8 mouse cellular contexts compared by ENCODE assay signal in the genomic region with DNA sequence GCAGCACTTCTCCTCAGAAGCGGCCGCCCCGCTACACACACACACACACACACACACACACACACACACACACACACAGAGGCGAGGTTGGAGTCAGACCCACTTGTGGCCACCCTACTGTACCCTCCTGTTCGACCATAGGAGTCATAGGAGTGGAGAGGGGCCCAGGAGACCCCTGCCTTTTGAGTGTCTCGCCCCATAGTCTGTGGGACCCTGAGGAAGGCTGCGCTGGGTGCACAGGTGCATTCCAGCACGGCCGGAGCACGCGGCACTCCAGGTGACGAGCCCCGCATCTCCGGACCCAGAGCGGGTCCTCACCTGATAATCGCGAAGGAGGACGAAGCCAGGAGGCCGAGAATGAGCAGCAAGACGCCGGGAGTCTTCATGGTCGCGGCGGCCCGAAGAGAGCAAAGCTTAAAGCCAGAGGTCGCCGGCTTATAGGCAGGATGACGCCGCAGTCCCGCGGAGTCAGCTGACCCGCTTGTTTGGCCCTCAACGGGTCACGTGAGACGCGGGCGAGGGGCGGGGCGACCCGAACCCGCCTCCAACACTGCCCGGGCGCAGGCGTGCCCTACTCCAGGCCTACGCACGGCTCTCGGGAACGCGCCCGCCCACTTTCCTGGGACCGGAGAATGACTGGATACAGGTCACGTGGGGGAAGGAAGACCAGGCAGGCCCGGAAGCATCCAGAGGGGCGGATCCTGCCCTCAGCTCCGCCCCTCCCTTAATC. TPM values are rescaled to one million over a fixed set of nuclear protein-coding genes. Genes with fewer than 3 reads are reported as not detected.
DNase-seq lines count a peak whose midpoint lies in the region; ATAC-seq lines count a peak whose summit lies in the region.

A gene (minus strand): TSS at position 620 of the 730 bp plus-strand sequence.

- peak within 1 kb of the TSS; percentile 94 for H3K4me3 ChIP-seq in heart, embryonic 13.5 days
- peak within 1 kb of the TSS; percentile 81 for H3K4me3 ChIP-seq in liver, embryonic 12.5 days
- peak within 1 kb of the TSS; percentile 85 for H3K4me3 ChIP-seq in stomach, embryonic 15.5 days (replicated peaks)

- H3K27ac ChIP-seq in heart, embryonic 13.5 days (replicated peaks), result peak within 1 kb of the TSS; percentile 92
- peak within 1 kb of the TSS; percentile 93 for H3K27ac ChIP-seq in liver, embryonic 12.5 days
- H3K27ac ChIP-seq in stomach, embryonic 15.5 days, result peak within 1 kb of the TSS; percentile 74

- peaks cover 27% of the 10 kb centered on the region for H3K4me1 ChIP-seq in heart, embryonic 13.5 days
- peaks cover 73% of the 10 kb centered on the region for H3K4me1 ChIP-seq in liver, embryonic 12.5 days
- H3K4me1 ChIP-seq in stomach, embryonic 15.5 days, result peaks cover 17% of the 10 kb centered on the region

- no peaks in the 10 kb centered on the region for H3K9me3 ChIP-seq in heart, embryonic 13.5 days
- no peaks in the 10 kb centered on the region for H3K9me3 ChIP-seq in liver, embryonic 12.5 days (replicated peaks)
- H3K9me3 ChIP-seq in stomach, embryonic 15.5 days, result no peaks in the 10 kb centered on the region

- under 1% methylated on average over 52 of the region's 55 CpGs for WGBS in heart, embryonic 13.5 days
- under 1% methylated on average over 55 of the region's 55 CpGs for WGBS in liver, embryonic 12.5 days (ENCODE audit: insufficient replicate concordance)
- under 1% methylated on average over 52 of the region's 55 CpGs for WGBS in stomach, embryonic 15.5 days

- peak; percentile 79 for ATAC-seq in erythroid progenitor cell, adult 5-6 weeks (replicated peaks; ENCODE audit: low FRiP score, poor library complexity, severe bottlenecking)
- peak; percentile 94 for ATAC-seq in heart, embryonic 13.5 days (ENCODE audit: extremely low read depth, insufficient number of reproducible peaks, low FRiP score, low TSS enrichment)
- ATAC-seq in liver, embryonic 12.5 days, result peak; percentile 89
- ATAC-seq in stomach, embryonic 15.5 days (ENCODE audit: insufficient read depth, low FRiP score, low read depth), result peak; percentile 96

- peak within 1 kb of the TSS; percentile 96 for H3K9ac ChIP-seq in heart, embryonic 13.5 days
- peak within 1 kb of the TSS; percentile 95 for H3K9ac ChIP-seq in liver, embryonic 12.5 days
- peak within 1 kb of the TSS; percentile 78 for H3K9ac ChIP-seq in stomach, embryonic 15.5 days

- peaks cover 30% of the 10 kb centered on the region for H3K36me3 ChIP-seq in heart, embryonic 13.5 days
- H3K36me3 ChIP-seq in liver, embryonic 12.5 days, result peaks cover 40% of the 10 kb centered on the region
- peaks cover 19% of the 10 kb centered on the region for H3K36me3 ChIP-seq in stomach, embryonic 15.5 days

- DNase-seq in CD4-positive helper T cell, adult 2 months (ENCODE audit: low read depth, low spot score), result peak; percentile 92
- DNase-seq in brain, embryonic 18.5 days (ENCODE audit: low read depth, low spot score), result peak; percentile 93
- DNase-seq in kidney, postnatal 10 days, result peak; percentile 99
- peak; percentile 89 to 91 for DNase-seq in natural killer cell, adult 2 months (ENCODE audit: low spot score in 2 of 2)

- H3K27me3 ChIP-seq in heart, embryonic 13.5 days (replicated peaks), result no peaks in the 10 kb centered on the region
- H3K27me3 ChIP-seq in liver, embryonic 12.5 days (replicated peaks), result no peaks in the 10 kb centered on the region
- no peaks in the 10 kb centered on the region for H3K27me3 ChIP-seq in stomach, embryonic 15.5 days (replicated peaks)

- H3K4me2 ChIP-seq in heart, embryonic 13.5 days, result peak within 1 kb of the TSS; percentile 97
- peak within 1 kb of the TSS; percentile 84 for H3K4me2 ChIP-seq in liver, embryonic 12.5 days
- peak within 1 kb of the TSS; percentile 78 for H3K4me2 ChIP-seq in stomach, embryonic 15.5 days

RNA-seq across cellular contexts. Expression of the gene that starts here (rescaled TPM):
- total RNA-seq in erythroid progenitor cell, adult 5-6 weeks (2015; ENCODE audit: low replicate concordance), result 207 and 227 TPM in 2 replicates
- 161 and 184 TPM in 2 replicates for total RNA-seq in erythroid progenitor cell, adult 5-6 weeks (2017; ENCODE audit: low replicate concordance)
- polyA plus RNA-seq in heart, embryonic 13.5 days (2015; fragmentation: Nextera tagmentation; extraction: Ambion mirVana), result 443 and 485 TPM in 2 replicates
- 289 and 295 TPM in 2 replicates for polyA plus RNA-seq in liver, embryonic 12.5 days (2016; fragmentation: Nextera tagmentation; extraction: Ambion mirVana)
- 308 and 323 TPM in 2 replicates for polyA plus RNA-seq in stomach, embryonic 15.5 days (2015; fragmentation: Nextera tagmentation; extraction: Ambion mirVana)

Comparison
In these comparisons a context has a peak if more than half of its experiments do, and no peak if none do; other contexts are left out.
1. Peak in every context shown above with its lines: DNase-seq, ATAC-seq, H3K4me3 ChIP-seq and H3K27ac ChIP-seq.